Mouse (Mus musculus): ENCODE measurements around the gene Calhm2.

The Calhm2 gene

GRCm38 (mm10) chr19:47137771-47138421, at the start of gene Calhm2:
TSS of gene Calhm2 (minus strand) at chr19:47138294.
- DNase-seq, result peak; percentile 57

GRCm38 (mm10) chr19:47186514-47187275, 48.6 kb upstream of the Calhm2 start:
- DNase-seq, result no peak

- DNase-seq, result no peak
Measured at GRCm38 (mm10) chr19:47184736-47185135, 46.6 kb upstream of the Calhm2 start.

GRCm38 (mm10) chr19:47184221-47184620, 46.1 kb upstream of the Calhm2 start:
- DNase-seq, result no peak

GRCm38 (mm10) chr19:47180011-47180410, 41.9 kb upstream of the Calhm2 start:
- no peak for DNase-seq

GRCm38 (mm10) chr19:47179272-47179809, 41.2 kb upstream of the Calhm2 start:
- peak; percentile 35 for DNase-seq

GRCm38 (mm10) chr19:47178431-47179271, 40.6 kb upstream of the Calhm2 start, which contains the start of gene Neurl1a:
TSS of gene Neurl1a (plus strand) at chr19:47178820.
- peak; percentile 65 for DNase-seq

- no peak for DNase-seq
Measured at GRCm38 (mm10) chr19:47178001-47178400, 39.9 kb upstream of the Calhm2 start.

GRCm38 (mm10) chr19:47176916-47177505, 38.9 kb upstream of the Calhm2 start:
- DNase-seq, result no peak

GRCm38 (mm10) chr19:47175472-47175871, 37.4 kb upstream of the Calhm2 start:
- no peak for DNase-seq

GRCm38 (mm10) chr19:47174515-47174914, 36.4 kb upstream of the Calhm2 start:
- no peak for DNase-seq

GRCm38 (mm10) chr19:47168793-47169412, 30.8 kb upstream of the Calhm2 start:
- peak; percentile 94 for DNase-seq

- no peak for DNase-seq
Measured at GRCm38 (mm10) chr19:47168223-47168622, 30.1 kb upstream of the Calhm2 start.

GRCm38 (mm10) chr19:47167617-47168214, 29.6 kb upstream of the Calhm2 start:
- no peak for DNase-seq

GRCm38 (mm10) chr19:47166758-47167157, 28.7 kb upstream of the Calhm2 start:
- no peak for DNase-seq

GRCm38 (mm10) chr19:47163176-47163744, 25.2 kb upstream of the Calhm2 start:
- DNase-seq, result no peak

GRCm38 (mm10) chr19:47161669-47162068, 23.6 kb upstream of the Calhm2 start:
- no peak for DNase-seq

GRCm38 (mm10) chr19:47157664-47158063, 19.6 kb upstream of the Calhm2 start, which contains the start of gene Calhm3:
TSS of gene Calhm3 (minus strand) at chr19:47157764.
- no peak for DNase-seq

GRCm38 (mm10) chr19:47153767-47154166, 15.7 kb upstream of the Calhm2 start:
- DNase-seq, result no peak

- DNase-seq, result no peak
Measured at GRCm38 (mm10) chr19:47152062-47152369, 13.9 kb upstream of the Calhm2 start.

GRCm38 (mm10) chr19:47151332-47152061, 13.4 kb upstream of the Calhm2 start:
- DNase-seq, result peak; percentile 48
